Mouse (Mus musculus) ZHBTc4 (cell line): Measurements from ENCODE around the gene Otc.

ENCODE experiments used
- DNase-seq: peaks from one replicate; pipeline ENCODE4 v3.0.0-alpha.2; 2011; ENCODE audit warnings: low read depth, low spot score

Otc gene

GRCm38 (mm10) chrX:10251852-10252504 is at the start of gene Otc:
Otc (plus strand) TSS chrX:10252305.
- DNase-seq: no peak

GRCm38 (mm10) chrX:10205937-10206336 is 46.2 kb upstream of the Otc start:
- no peak for DNase-seq

GRCm38 (mm10) chrX:10215972-10216371 is 36.1 kb upstream of the Otc start:
- DNase-seq: no peak

GRCm38 (mm10) chrX:10216410-10216949 is 35.6 kb upstream of the Otc start, which contains the start of gene Rpgr:
Rpgr (minus strand) TSS chrX:10216920.
- DNase-seq: peak; percentile 94

- DNase-seq: no peak
Observed at GRCm38 (mm10) chrX:10219281-10219680, 32.8 kb upstream of the Otc start.

- peak; percentile 0 for DNase-seq
Observed at GRCm38 (mm10) chrX:10233051-10233450, 19.1 kb upstream of the Otc start.

- no peak for DNase-seq
Observed at GRCm38 (mm10) chrX:10234617-10235016, 17.5 kb upstream of the Otc start.

GRCm38 (mm10) chrX:10239515-10239914 is 12.6 kb upstream of the Otc start:
- DNase-seq: peak; percentile 6

- no peak for DNase-seq
Observed at GRCm38 (mm10) chrX:10243916-10244315, 8.2 kb upstream of the Otc start.

- DNase-seq: no peak
Observed at GRCm38 (mm10) chrX:10251357-10251756, 748 bp upstream of the Otc start.

GRCm38 (mm10) chrX:10257774-10258173 is 5.7 kb downstream of the Otc start:
- DNase-seq: no peak

- DNase-seq: no peak
Observed at GRCm38 (mm10) chrX:10258260-10258659, 6.2 kb downstream of the Otc start.

- DNase-seq: no peak
Observed at GRCm38 (mm10) chrX:10268308-10268707, 16.2 kb downstream of the Otc start.

GRCm38 (mm10) chrX:10268761-10269437 is 16.8 kb downstream of the Otc start:
- DNase-seq: no peak

- peak; percentile 70 for DNase-seq
Observed at GRCm38 (mm10) chrX:10297341-10297740, 45.2 kb downstream of the Otc start.

- DNase-seq: no peak
Observed at GRCm38 (mm10) chrX:10318176-10318575, 66.1 kb downstream of the Otc start.

- no peak for DNase-seq
Observed at GRCm38 (mm10) chrX:10330246-10330645, 78.1 kb downstream of the Otc start.

- no peak for DNase-seq
Observed at GRCm38 (mm10) chrX:10331749-10332148, 79.6 kb downstream of the Otc start.

- DNase-seq: no peak
Observed at GRCm38 (mm10) chrX:10336816-10337215, 84.7 kb downstream of the Otc start.

GRCm38 (mm10) chrX:10355867-10356266 is 103.8 kb downstream of the Otc start:
- DNase-seq: no peak
